Mouse (Mus musculus) limb, embryonic 13.5 days (tissue): Measurements from ENCODE around the gene Astl. TPM values are rescaled to one million over a fixed set of nuclear protein-coding genes. Genes with fewer than 3 reads are reported as not detected.

Experiments used
- ATAC-seq: fragments of 200-750 bp; cut with Nextera tagmentation; 2 replicates; pipeline ENCODE4 v1.8.0; 2017; ENCODE audit warnings: low read depth, moderate number of reproducible peaks, moderate TSS enrichment; ENCODE audit not compliant: low FRiP score
- H3K27ac ChIP-seq: fragments of 300-500 bp; sonication (generic); 2 replicates; pipeline ENCODE4 v1.5.1; 2015; ENCODE audit warnings: inconsistent platforms, mild to moderate bottlenecking, moderate library complexity
- H3K27me3 ChIP-seq: fragments of 300-500 bp; sonication (generic); 2 replicates; pipeline ENCODE4 v1.6.1; 2015; ENCODE audit warnings: mild to moderate bottlenecking, inconsistent platforms
- H3K36me3 ChIP-seq: fragments of 300-500 bp; sonication (generic); 2 replicates; pipeline ENCODE4 v1.6.1; 2015; ENCODE audit warnings: inconsistent platforms, mild to moderate bottlenecking, moderate library complexity
- H3K4me1 ChIP-seq: fragments of 300-500 bp; sonication (generic); 2 replicates; pipeline ENCODE4 v1.6.1; 2015; ENCODE audit warnings: inconsistent platforms
- H3K4me2 ChIP-seq: fragments of 300-500 bp; sonication (generic); replicated peaks from 2 replicates; pipeline ENCODE4 v1.6.1; 2015; ENCODE audit warnings: inconsistent platforms, mild to moderate bottlenecking, moderate library complexity
- H3K4me3 ChIP-seq: fragments of 300-500 bp; sonication (generic); 2 replicates; pipeline ENCODE4 v1.5.1; 2015; ENCODE audit warnings: moderate library complexity, mild to moderate bottlenecking, inconsistent platforms
- H3K9ac ChIP-seq: fragments of 300-500 bp; sonication (generic); 2 replicates; pipeline ENCODE4 v1.6.1; 2015; ENCODE audit warnings: mild to moderate bottlenecking, inconsistent platforms
- H3K9me3 ChIP-seq: fragments of 300-500 bp; sonication (generic); 2 replicates; pipeline ENCODE4 v1.6.1; 2016; ENCODE audit warnings: inconsistent platforms
- WGBS: fragments of 180-500 bp; shearing (Covaris S2); methylation state at CpG from one replicate; pipeline ENCODE4 v1.1.7; 2015; 5-methylcytosine and 5-hydroxymethylcytosine counted together
- polyA plus RNA-seq: library from polyadenylated mRNA; unstranded; fragments of >200 nt; fragmentation: Nextera tagmentation; extraction: Ambion mirVana; gene quantifications from 2 replicates; pipeline ENCODE4 v1.2.1, GENCODE M21; 2015

Astl gene
- polyA plus RNA-seq, 1 experiment from 2014 or later, result 0.06 TPM

GRCm38 (mm10) chr2:127390352-127390751, 51.9 kb downstream of the Astl start:
- no peaks in the 10 kb centered on the region for H3K36me3 ChIP-seq
- no peaks in the 10 kb centered on the region for H3K9me3 ChIP-seq
- H3K27ac ChIP-seq, result no peak overlapping the region
- no peak overlapping the region for H3K4me3 ChIP-seq
- H3K9ac ChIP-seq, result no peak overlapping the region
- WGBS, result 75% methylated on average over 3 of the region's 3 CpGs
- H3K4me1 ChIP-seq, result no peaks in the 10 kb centered on the region
- no peak overlapping the region for H3K4me2 ChIP-seq
- ATAC-seq, result no peak
- H3K27me3 ChIP-seq, result no peaks in the 10 kb centered on the region

- H3K4me1 ChIP-seq, result no peaks in the 10 kb centered on the region
- H3K36me3 ChIP-seq, result no peaks in the 10 kb centered on the region
- H3K4me3 ChIP-seq, result no peak overlapping the region
- no peak overlapping the region for H3K4me2 ChIP-seq
- WGBS, result 70% methylated on average over 4 of the region's 4 CpGs
- no peaks in the 10 kb centered on the region for H3K27me3 ChIP-seq
- no peaks in the 10 kb centered on the region for H3K9me3 ChIP-seq
- H3K9ac ChIP-seq, result no peak overlapping the region
- no peak for ATAC-seq
- no peak overlapping the region for H3K27ac ChIP-seq
Measured at GRCm38 (mm10) chr2:127390846-127391245, 52.4 kb downstream of the Astl start.

- H3K27me3 ChIP-seq, result no peaks in the 10 kb centered on the region
- no peaks in the 10 kb centered on the region for H3K4me1 ChIP-seq
- no peak overlapping the region for H3K27ac ChIP-seq
- H3K9me3 ChIP-seq, result no peaks in the 10 kb centered on the region
- H3K9ac ChIP-seq, result no peak overlapping the region
- no peak for ATAC-seq
- no peaks in the 10 kb centered on the region for H3K36me3 ChIP-seq
- H3K4me2 ChIP-seq, result no peak overlapping the region
- WGBS, result 69% methylated on average over 3 of the region's 3 CpGs
- no peak overlapping the region for H3K4me3 ChIP-seq
Measured at GRCm38 (mm10) chr2:127391323-127391722, 52.9 kb downstream of the Astl start.

- Histone ChIP-seq H3K4me3 (no peak overlapping the region), H3K36me3 (no peaks in the 10 kb centered on the region), H3K27me3 (no peaks in the 10 kb centered on the region), H3K9ac (no peak overlapping the region), H3K4me2 (no peak overlapping the region), H3K4me1 (no peaks in the 10 kb centered on the region), H3K9me3 (no peaks in the 10 kb centered on the region), H3K27ac (no peak overlapping the region)
- WGBS, result 67% methylated on average over 5 of the region's 5 CpGs
- no peak for ATAC-seq
Measured at GRCm38 (mm10) chr2:127394606-127395161, 56.2 kb downstream of the Astl start.

- Histone ChIP-seq H3K27me3 (no peaks in the 10 kb centered on the region), H3K4me1 (peaks cover 6% of the 10 kb centered on the region; the same call in 1 of the 2 replicates), H3K9ac (no peak overlapping the region), H3K4me2 (no peak overlapping the region), H3K27ac (no peak overlapping the region), H3K9me3 (no peaks in the 10 kb centered on the region), H3K36me3 (no peaks in the 10 kb centered on the region), H3K4me3 (no peak overlapping the region)
- 91% methylated on average over 7 of the region's 7 CpGs for WGBS
- ATAC-seq, result no peak
Measured at GRCm38 (mm10) chr2:127398738-127399137, 60.3 kb downstream of the Astl start.

Other genes starting within 250 kb of the Astl start
- 81.7 and 83.1 TPM in 2 replicates for gene Ncaph, start 204.7 kb upstream of the Astl start, polyA plus RNA-seq
- 27.6 and 30.1 TPM in 2 replicates for gene Itpripl1, start 195.2 kb upstream of the Astl start, polyA plus RNA-seq
- gene 1810024B03Rik, start 130.4 kb upstream of the Astl start, polyA plus RNA-seq, result 2.3 and 2.4 TPM in 2 replicates
- gene Snrnp200, start 130.3 kb upstream of the Astl start, polyA plus RNA-seq, result 66.9 and 70.0 TPM in 2 replicates
- gene Ciao1, start 90.8 kb upstream of the Astl start, polyA plus RNA-seq, result 65.6 and 67.2 TPM in 2 replicates
- gene Tmem127, start 90.7 kb upstream of the Astl start, polyA plus RNA-seq, result 30.8 and 32.2 TPM in 2 replicates
- 63.8 and 64.1 TPM in 2 replicates for gene Stard7, start 68.4 kb upstream of the Astl start, polyA plus RNA-seq
- gene Dusp2, start 2.5 kb upstream of the Astl start, polyA plus RNA-seq, result 4.4 and 4.6 TPM in 2 replicates
- 0.45 and 0.56 TPM in 2 replicates for gene Adra2b, start 24.6 kb downstream of the Astl start, polyA plus RNA-seq
- 0.14 and 0.32 TPM in 2 replicates for gene Gpat2, start 86.6 kb downstream of the Astl start, polyA plus RNA-seq
- gene Fahd2a, start 105.9 kb downstream of the Astl start, polyA plus RNA-seq, result 22.8 and 24.9 TPM in 2 replicates
- 1.2 and 1.5 TPM in 2 replicates for gene Kcnip3, start 183.5 kb downstream of the Astl start, polyA plus RNA-seq
- gene Prom2, start 202.8 kb downstream of the Astl start, polyA plus RNA-seq, result 1.8 and 2.3 TPM in 2 replicates
- 5.2 and 6.1 TPM in 2 replicates for gene Zfp661, start 248.5 kb downstream of the Astl start, polyA plus RNA-seq
- gene Mrps5, start 248.6 kb downstream of the Astl start, polyA plus RNA-seq, result 136 and 145 TPM in 2 replicates